Mouse (Mus musculus): ENCODE data around the gene Hspbap1.

DNA sequence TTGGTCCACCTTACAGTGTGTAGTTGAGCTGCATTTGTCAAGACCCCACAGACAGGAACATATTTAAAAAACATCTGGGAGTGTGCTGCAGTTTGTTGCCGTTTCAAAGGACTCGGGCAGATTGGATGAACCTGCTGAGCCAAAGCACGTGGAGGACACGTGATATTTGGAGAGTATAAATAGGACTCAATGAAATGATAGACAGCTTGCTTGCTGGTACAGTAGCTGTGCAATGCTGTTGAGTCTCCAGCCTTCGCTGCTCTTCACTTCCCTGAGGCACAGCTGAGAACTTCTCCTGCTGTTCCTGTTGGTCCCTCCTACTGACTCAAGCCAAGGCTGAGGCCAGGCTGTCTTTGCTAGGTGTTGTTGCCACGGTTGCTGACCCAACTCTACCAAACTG, 29.2 kb upstream of the Hspbap1 start:
- TF ChIP-seq CTCF (IDR thresholded peaks at IDR 0.05; ENCODE audit: control insufficient read depth, insufficient read depth, insufficient replicate concordance, low read depth, low read length): no peak
- no peak for TF ChIP-seq POLR2A (IDR thresholded peaks at IDR 0.05; ENCODE audit: control insufficient read depth, low read depth, low read length)
